Mouse (Mus musculus): ENCODE measurements around the gene Fndc3b.

The Fndc3b gene

GRCm38 (mm10) chr3:27622451-27622850, 88.7 kb downstream of the Fndc3b start:
- DNase-seq (ENCODE audit: low read depth, low spot score), result no peak

GRCm38 (mm10) chr3:27621176-27621575, 89.9 kb downstream of the Fndc3b start:
- DNase-seq (ENCODE audit: low read depth, low spot score), result no peak

- DNase-seq (ENCODE audit: low read depth, low spot score), result no peak
Observed at GRCm38 (mm10) chr3:27617733-27618132, 93.4 kb downstream of the Fndc3b start.

GRCm38 (mm10) chr3:27617237-27617499, 93.9 kb downstream of the Fndc3b start:
- DNase-seq (ENCODE audit: low read depth, low spot score), result no peak

- DNase-seq (ENCODE audit: low read depth, low spot score), result no peak
Observed at GRCm38 (mm10) chr3:27616421-27617236, 94.5 kb downstream of the Fndc3b start.

GRCm38 (mm10) chr3:27615479-27615878, 95.6 kb downstream of the Fndc3b start:
- no peak for DNase-seq (ENCODE audit: low read depth, low spot score)

GRCm38 (mm10) chr3:27613828-27614227, 97.3 kb downstream of the Fndc3b start:
- DNase-seq (ENCODE audit: low read depth, low spot score), result no peak

- DNase-seq (ENCODE audit: low read depth, low spot score), result no peak
Observed at GRCm38 (mm10) chr3:27613011-27613410, 98.1 kb downstream of the Fndc3b start.

- no peak for DNase-seq (ENCODE audit: low read depth, low spot score)
Observed at GRCm38 (mm10) chr3:27611986-27612385, 99.1 kb downstream of the Fndc3b start.

- no peak for DNase-seq (ENCODE audit: low read depth, low spot score)
Observed at GRCm38 (mm10) chr3:27610547-27610946, 100.6 kb downstream of the Fndc3b start.

GRCm38 (mm10) chr3:27610089-27610488, 101.0 kb downstream of the Fndc3b start:
- DNase-seq (ENCODE audit: low read depth, low spot score), result no peak

- no peak for DNase-seq (ENCODE audit: low read depth, low spot score)
Observed at GRCm38 (mm10) chr3:27607796-27608151, 103.3 kb downstream of the Fndc3b start.

GRCm38 (mm10) chr3:27607081-27607795, 103.9 kb downstream of the Fndc3b start:
- no peak for DNase-seq (ENCODE audit: low read depth, low spot score)

GRCm38 (mm10) chr3:27606626-27607025, 104.5 kb downstream of the Fndc3b start:
- no peak for DNase-seq (ENCODE audit: low read depth, low spot score)

GRCm38 (mm10) chr3:27605613-27606012, 105.5 kb downstream of the Fndc3b start:
- no peak for DNase-seq (ENCODE audit: low read depth, low spot score)

GRCm38 (mm10) chr3:27605081-27605480, 106.0 kb downstream of the Fndc3b start:
- DNase-seq (ENCODE audit: low read depth, low spot score), result no peak

GRCm38 (mm10) chr3:27604629-27605028, 106.5 kb downstream of the Fndc3b start:
- no peak for DNase-seq (ENCODE audit: low read depth, low spot score)

- DNase-seq (ENCODE audit: low read depth, low spot score), result no peak
Observed at GRCm38 (mm10) chr3:27603905-27604620, 107.0 kb downstream of the Fndc3b start.

- no peak for DNase-seq (ENCODE audit: low read depth, low spot score)
Observed at GRCm38 (mm10) chr3:27600645-27601044, 110.5 kb downstream of the Fndc3b start.

GRCm38 (mm10) chr3:27600197-27600596, 110.9 kb downstream of the Fndc3b start:
- DNase-seq (ENCODE audit: low read depth, low spot score), result no peak

- DNase-seq (ENCODE audit: low read depth, low spot score), result no peak
Observed at GRCm38 (mm10) chr3:27598437-27599382, 112.4 kb downstream of the Fndc3b start.

All from CD4-positive helper T cell, adult 2 months (primary cell).